Mouse (Mus musculus) cerebellum, adult 18-20 months (tissue): ENCODE data around the gene Gpat3.

Experiments
- DNase-seq, 2 experiments: peaks; one replicate each; pipeline ENCODE4 v3.0.0; 2021

Gene Gpat3

GRCm38 (mm10) chr5:100861811-100862210 is 16.3 kb downstream of the Gpat3 start:
- no peak for DNase-seq

GRCm38 (mm10) chr5:100863091-100863490 is 17.6 kb downstream of the Gpat3 start:
- no peak for DNase-seq

- no peak for DNase-seq
Observed at GRCm38 (mm10) chr5:100864438-100864837, 18.9 kb downstream of the Gpat3 start.

GRCm38 (mm10) chr5:100866183-100866582 is 20.7 kb downstream of the Gpat3 start:
- DNase-seq = no peak

- no peak for DNase-seq
Observed at GRCm38 (mm10) chr5:100869197-100869895, 23.8 kb downstream of the Gpat3 start.

- no peak for DNase-seq
Observed at GRCm38 (mm10) chr5:100871987-100872386, 26.5 kb downstream of the Gpat3 start.

GRCm38 (mm10) chr5:100874721-100875120 is 29.2 kb downstream of the Gpat3 start:
- no peak for DNase-seq

GRCm38 (mm10) chr5:100875180-100875579 is 29.7 kb downstream of the Gpat3 start:
- no peak for DNase-seq

GRCm38 (mm10) chr5:100877021-100877420 is 31.5 kb downstream of the Gpat3 start:
- no peak for DNase-seq

GRCm38 (mm10) chr5:100885216-100885615 is 39.7 kb downstream of the Gpat3 start:
- no peak for DNase-seq

GRCm38 (mm10) chr5:100886331-100886988 is 40.9 kb downstream of the Gpat3 start:
- no peak for DNase-seq

GRCm38 (mm10) chr5:100896199-100896598 is 50.7 kb downstream of the Gpat3 start:
- DNase-seq = no peak

- no peak for DNase-seq
Observed at GRCm38 (mm10) chr5:100899745-100900489, 54.4 kb downstream of the Gpat3 start.

- no peak for DNase-seq
Observed at GRCm38 (mm10) chr5:100901046-100901445, 55.5 kb downstream of the Gpat3 start.

GRCm38 (mm10) chr5:100908478-100908877 is 63.0 kb downstream of the Gpat3 start:
- DNase-seq = no peak

GRCm38 (mm10) chr5:100908901-100909300 is 63.4 kb downstream of the Gpat3 start:
- no peak for DNase-seq

GRCm38 (mm10) chr5:100909691-100910090 is 64.2 kb downstream of the Gpat3 start:
- DNase-seq = no peak

GRCm38 (mm10) chr5:100911502-100912097 is 66.1 kb downstream of the Gpat3 start:
- DNase-seq = no peak

- no peak for DNase-seq
Observed at GRCm38 (mm10) chr5:100912366-100912765, 66.9 kb downstream of the Gpat3 start.

- DNase-seq = no peak
Observed at GRCm38 (mm10) chr5:100913274-100913673, 67.8 kb downstream of the Gpat3 start.

GRCm38 (mm10) chr5:100914989-100915388 is 69.5 kb downstream of the Gpat3 start:
- DNase-seq = peak; percentile 21 to 33

GRCm38 (mm10) chr5:100915411-100915810 is 69.9 kb downstream of the Gpat3 start:
- no peak for DNase-seq

- DNase-seq = no peak
Observed at GRCm38 (mm10) chr5:100916416-100916815, 70.9 kb downstream of the Gpat3 start.
